Mouse (Mus musculus): ENCODE measurements around the gene Iars.
A peak's percentile ranks its signal among the peaks of the same experiment; 100 is the strongest.

Gene Iars

GRCm38 (mm10) chr13:49681351-49682232 lies at the start of gene Iars:
Iars (plus strand) TSS chr13:49682100.
- peak; percentile 99 for DNase-seq (ENCODE audit: low spot score in 2 of 2)

DNA sequence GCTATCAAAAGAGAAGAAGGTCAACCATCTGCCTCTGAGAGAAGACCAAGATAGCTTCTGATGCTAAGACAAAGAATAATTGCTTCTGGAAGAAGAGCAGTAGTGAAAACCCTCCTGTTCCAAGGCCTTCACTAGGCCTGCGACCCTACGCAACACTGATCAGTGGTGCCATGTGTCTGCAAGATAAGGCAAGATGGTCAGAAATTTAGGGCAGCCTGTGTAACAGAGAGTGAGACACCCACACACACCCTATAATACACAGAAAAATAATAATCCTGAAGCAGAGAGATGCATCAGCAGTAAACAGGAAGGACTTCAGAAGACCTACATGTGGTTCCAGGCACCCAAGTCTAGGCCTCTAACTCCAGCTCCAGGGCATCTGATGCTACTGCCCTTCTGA lies 41.9 kb upstream of the Iars start:
- no peak for DNase-seq (ENCODE audit: low spot score in 2 of 2)

- DNase-seq (ENCODE audit: low spot score in 2 of 2) = no peak
These were observed 39.2 kb upstream of the Iars start for GRCm38 (mm10) chr13:49642650-49643049.

DNA sequence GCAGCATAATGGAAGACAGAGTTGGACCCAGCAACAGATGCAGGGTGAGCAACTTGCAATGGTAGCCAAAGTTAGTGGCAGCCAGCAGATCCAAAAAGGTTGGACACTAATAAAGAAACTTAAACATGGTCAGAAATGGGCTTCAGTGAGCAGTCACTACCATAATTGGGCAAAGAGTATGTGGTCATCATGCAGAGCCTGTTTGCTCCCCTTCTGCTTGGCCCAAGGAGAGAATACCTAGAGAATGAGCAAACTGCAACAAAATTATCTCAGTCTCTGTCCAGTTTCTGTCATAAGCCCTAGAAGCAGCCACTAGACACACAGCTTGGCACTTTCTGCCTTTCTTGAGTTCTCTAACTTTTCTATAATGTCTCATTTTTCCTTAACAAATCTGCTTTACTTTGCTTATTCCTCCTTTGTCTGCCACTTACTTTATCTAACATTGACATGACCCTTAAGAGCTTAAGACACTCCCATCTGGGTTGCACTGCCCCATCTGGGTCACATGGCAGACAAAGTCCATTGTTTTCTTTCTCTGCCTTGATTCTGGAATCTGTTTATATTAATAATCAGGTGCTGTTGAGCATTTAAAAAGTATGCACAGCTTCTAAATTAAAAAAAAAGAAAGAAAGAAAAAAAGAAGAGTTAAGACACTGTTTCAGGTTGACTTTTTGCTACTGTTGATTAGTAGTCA lies 38.1 kb upstream of the Iars start:
- no peak for DNase-seq (ENCODE audit: low spot score in 2 of 2)

GRCm38 (mm10) chr13:49644731-49645529 lies 37.0 kb upstream of the Iars start:
- DNase-seq (ENCODE audit: low spot score in 2 of 2) = no peak

DNA sequence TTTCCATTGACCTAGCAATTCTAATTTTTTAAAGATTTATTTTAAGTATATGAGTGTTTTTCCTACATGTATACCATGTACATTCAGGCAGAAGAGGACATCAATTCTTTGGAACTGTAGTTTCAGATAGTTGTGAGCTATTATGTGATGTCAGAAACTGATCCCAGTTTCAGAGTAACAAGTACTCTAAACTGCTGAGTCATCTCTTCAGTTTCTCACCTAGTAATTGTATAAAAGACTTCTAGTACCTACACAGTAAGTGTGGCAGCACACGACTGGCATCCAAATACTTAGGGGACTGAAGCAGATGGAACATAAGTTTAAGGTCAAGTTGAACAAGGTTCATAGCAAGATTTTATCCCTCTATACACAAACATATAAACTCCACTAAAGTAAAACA lies 35.9 kb upstream of the Iars start:
- no peak for DNase-seq (ENCODE audit: low spot score in 2 of 2)

- no peak for DNase-seq (ENCODE audit: low spot score in 2 of 2)
These were observed 30.8 kb upstream of the Iars start for GRCm38 (mm10) chr13:49651136-49651535.

DNA sequence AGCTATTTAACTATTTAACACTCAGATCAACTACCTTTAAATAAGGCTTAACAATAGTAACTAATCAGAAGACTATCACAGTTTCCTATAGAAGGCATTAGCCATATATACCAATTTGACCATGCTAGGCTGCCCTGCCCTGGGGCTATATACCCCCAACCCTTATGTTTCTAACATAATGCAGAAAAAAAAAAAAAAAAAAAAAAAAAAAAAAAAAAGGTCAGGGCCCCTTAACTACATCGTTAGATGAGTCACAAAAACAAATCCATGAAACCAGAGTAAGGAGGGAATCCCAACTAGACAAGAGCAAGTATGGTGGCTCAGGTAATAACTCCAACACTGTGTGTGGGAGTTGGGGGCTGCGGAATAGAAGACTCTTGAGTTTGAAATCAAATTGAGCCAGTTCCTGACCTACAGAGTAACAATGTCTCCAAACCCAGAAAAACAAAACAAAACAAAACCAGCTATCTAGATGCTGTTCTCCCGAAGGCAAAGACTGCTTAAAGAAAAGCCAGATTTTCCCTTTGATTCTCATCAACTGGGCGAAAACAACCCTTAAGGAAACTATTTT lies 30.0 kb upstream of the Iars start:
- no peak for DNase-seq (ENCODE audit: low spot score in 2 of 2)

DNA sequence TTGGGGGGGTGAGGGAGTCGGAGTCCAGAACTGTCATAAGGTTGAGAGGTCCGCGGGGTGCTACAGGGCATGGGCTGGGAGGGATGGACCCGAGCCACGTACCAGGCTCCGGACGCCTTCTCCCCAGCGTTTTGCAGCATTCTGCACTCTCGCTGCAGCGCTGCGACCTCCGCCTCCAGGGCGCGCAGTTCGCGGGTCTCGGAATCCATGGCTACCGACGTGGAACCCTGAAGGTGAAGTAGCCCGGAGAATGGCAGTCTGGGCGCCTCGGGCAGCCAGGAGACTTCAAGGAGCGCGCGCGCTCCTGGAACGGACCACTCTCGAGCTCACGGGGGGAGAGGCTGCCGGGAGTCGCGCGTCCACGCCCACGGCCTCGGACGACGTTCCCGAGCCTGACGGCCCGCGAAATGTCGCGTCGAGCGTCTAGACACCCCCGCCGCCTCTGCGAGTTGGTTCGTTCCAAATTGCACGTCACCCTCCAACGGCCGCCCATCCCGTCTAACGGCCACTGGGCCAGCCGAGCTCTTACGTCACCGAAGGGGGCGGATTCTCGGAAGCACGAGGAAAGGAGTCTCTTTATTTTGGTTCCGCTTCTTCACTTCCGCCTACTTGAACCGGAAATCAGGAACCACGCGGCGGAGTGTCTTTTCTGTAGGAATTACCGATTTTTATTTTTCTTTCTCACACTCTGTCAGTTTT lies 29.3 kb upstream of the Iars start, which contains the start of the genes Cenpp and Nol8:
Gene Cenpp (minus strand): TSS at position 305 of the 699 bp plus-strand sequence.
Gene Nol8 (plus strand): TSS at position 598 of the 699 bp plus-strand sequence.
- peak; percentile 95 to 99 for DNase-seq (ENCODE audit: low spot score in 2 of 2)

- DNase-seq (ENCODE audit: low spot score in 2 of 2) = peak in 1 of 2 experiments; percentile 43
These were observed 28.7 kb upstream of the Iars start for GRCm38 (mm10) chr13:49653180-49653541.

GRCm38 (mm10) chr13:49677793-49678192 lies 4.1 kb upstream of the Iars start:
- DNase-seq (ENCODE audit: low spot score in 2 of 2) = no peak

- no peak for DNase-seq (ENCODE audit: low spot score in 2 of 2)
These were observed 440 bp downstream of the Iars start for GRCm38 (mm10) chr13:49682233-49682846.

DNA sequence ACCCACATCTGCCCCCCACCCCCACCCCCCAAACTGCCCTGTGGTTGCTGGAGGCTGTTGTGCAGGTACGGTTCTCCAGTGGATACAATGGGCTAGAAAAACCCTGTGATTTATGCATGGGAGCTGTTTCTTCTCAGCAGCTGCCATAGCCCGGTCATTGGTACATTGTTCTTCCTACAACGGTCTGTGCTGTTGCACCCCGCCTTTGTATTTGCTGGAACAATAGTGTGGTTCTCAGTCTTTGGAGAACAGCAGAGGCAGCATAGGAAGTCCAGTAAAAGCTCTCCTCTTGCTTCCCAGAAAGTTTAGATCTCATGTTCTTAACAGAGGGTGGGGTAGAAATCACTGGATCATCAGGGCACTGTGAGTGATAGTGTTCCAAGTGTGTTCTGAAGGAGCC lies 2.4 kb downstream of the Iars start:
- no peak for DNase-seq (ENCODE audit: low spot score in 2 of 2)

DNA sequence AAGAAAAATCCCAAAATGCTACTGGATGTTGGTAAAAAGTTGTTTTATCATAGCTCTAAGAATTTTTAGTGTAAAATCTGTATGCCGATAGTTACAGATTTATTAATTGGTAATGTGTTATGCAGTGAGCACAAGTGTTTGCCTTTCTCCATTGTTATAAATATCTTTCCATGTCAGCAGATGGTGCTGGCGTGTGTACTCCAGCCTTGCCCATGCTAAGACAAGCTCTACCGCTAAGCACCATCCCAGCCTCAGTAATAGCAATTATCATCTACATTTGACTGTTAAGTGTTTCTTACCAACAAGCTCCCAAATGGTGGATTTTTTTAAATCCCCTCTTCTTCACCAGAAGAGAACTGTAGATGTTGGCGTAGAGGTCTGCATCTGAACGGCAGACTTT lies 9.2 kb downstream of the Iars start:
- DNase-seq (ENCODE audit: low spot score in 2 of 2) = no peak

- DNase-seq (ENCODE audit: low spot score in 2 of 2) = no peak
These were observed 21.4 kb downstream of the Iars start for GRCm38 (mm10) chr13:49703216-49703779.

- no peak for DNase-seq (ENCODE audit: low spot score in 2 of 2)
These were observed 24.3 kb downstream of the Iars start for GRCm38 (mm10) chr13:49706032-49706690.

GRCm38 (mm10) chr13:49708311-49708710 lies 26.4 kb downstream of the Iars start:
- DNase-seq (ENCODE audit: low spot score in 2 of 2) = no peak

- DNase-seq (ENCODE audit: low spot score in 2 of 2) = no peak
These were observed 30.3 kb downstream of the Iars start for GRCm38 (mm10) chr13:49712047-49712721.

GRCm38 (mm10) chr13:49719310-49719709 lies 37.4 kb downstream of the Iars start:
- no peak for DNase-seq (ENCODE audit: low spot score in 2 of 2)
